ENCODE assay signal across 20 mouse cellular contexts in genomic region chr2:21530750-21531149, GRCm38 (mm10).
"Had no signal": no experiment of that assay in that cellular context is flagged by ENCODE, and none has a peak within 500 bp of the region (broad histone marks: within the 10 kb centered on the region; RNA-seq: fewer than 3 reads in every experiment).

No protein-coding gene starts in this region.

- H3K4me2 ChIP-seq: limb, embryonic 13.5 days; liver, embryonic 12.5 days; liver, embryonic 15.5 days; lung, embryonic 15.5 days; midbrain, embryonic 12.5 days; neural tube, embryonic 13.5 days had no signal

- ATAC-seq: liver, embryonic 12.5 days; midbrain, embryonic 16.5 days had no signal

- H3K4me3 ChIP-seq: limb, embryonic 10.5 days; limb, embryonic 13.5 days; liver, embryonic 12.5 days; liver, embryonic 15.5 days; lung, embryonic 15.5 days; megakaryocyte, embryonic 14.5 days; midbrain, embryonic 12.5 days; myocyte; neural tube, embryonic 13.5 days had no signal

- H3K27me3 ChIP-seq: limb, embryonic 13.5 days; liver, embryonic 12.5 days; liver, embryonic 15.5 days; lung, embryonic 15.5 days; megakaryocyte, embryonic 14.5 days; midbrain, embryonic 12.5 days; neural tube, embryonic 13.5 days had no signal

- H3K9me3 ChIP-seq: limb, embryonic 10.5 days; limb, embryonic 13.5 days; liver, embryonic 12.5 days; liver, embryonic 15.5 days; lung, embryonic 15.5 days; megakaryocyte, embryonic 14.5 days; midbrain, embryonic 12.5 days; neural tube, embryonic 13.5 days had no signal

- H3K4me1 ChIP-seq: limb, embryonic 10.5 days; limb, embryonic 13.5 days; liver, embryonic 12.5 days; liver, embryonic 15.5 days; lung, embryonic 15.5 days; megakaryocyte, embryonic 14.5 days; midbrain, embryonic 12.5 days; neural tube, embryonic 13.5 days had no signal

- DNase-seq: kidney, adult 9 months; kidney, postnatal 14 days; kidney, postnatal 4 days; liver; lung, adult 18-20 months; lung, postnatal 10 days; lung, postnatal 36 days; thymus, adult 2 months; thymus, postnatal 14 days; thymus, postnatal 4 days had no signal

- H3K36me3 ChIP-seq: limb, embryonic 10.5 days; limb, embryonic 13.5 days; liver, embryonic 12.5 days; liver, embryonic 15.5 days; lung, embryonic 15.5 days; midbrain, embryonic 12.5 days; neural tube, embryonic 13.5 days had no signal

- H3K27ac ChIP-seq: limb, embryonic 10.5 days; limb, embryonic 13.5 days; liver, embryonic 12.5 days; liver, embryonic 15.5 days; lung, embryonic 15.5 days; midbrain, embryonic 12.5 days; neural tube, embryonic 13.5 days had no signal

- H3K9ac ChIP-seq: limb, embryonic 13.5 days; liver, embryonic 12.5 days; liver, embryonic 15.5 days; lung, embryonic 15.5 days; midbrain, embryonic 12.5 days; neural tube, embryonic 13.5 days had no signal
